Mouse (Mus musculus) urinary bladder, adult 18-20 months (tissue): ENCODE measurements around the gene Scyl3.
A peak's percentile ranks its signal among the peaks of the same experiment; 100 is the strongest.

Source experiments
- DNase-seq, 2 experiments: peaks; one replicate each; pipeline ENCODE4 v3.0.0; 2022; ENCODE audit warnings: low spot score in 2 of 2, mixed read lengths in 2 of 2

The Scyl3 gene

GRCm38 (mm10) chr1:163928846-163929245 lies at the start of gene Scyl3:
Scyl3 (plus strand) TSS chr1:163929100.
- DNase-seq: no peak

GRCm38 (mm10) chr1:163889629-163890028 lies 39.3 kb upstream of the Scyl3 start:
- DNase-seq: no peak

GRCm38 (mm10) chr1:163893294-163893693 lies 35.6 kb upstream of the Scyl3 start:
- DNase-seq: no peak

- DNase-seq: no peak
These were observed 34.9 kb upstream of the Scyl3 start for GRCm38 (mm10) chr1:163893774-163894527.

- no peak for DNase-seq
These were observed 30.6 kb upstream of the Scyl3 start for GRCm38 (mm10) chr1:163898291-163898764.

GRCm38 (mm10) chr1:163899575-163899974 lies 29.3 kb upstream of the Scyl3 start:
- DNase-seq: no peak

GRCm38 (mm10) chr1:163900168-163900567 lies 28.7 kb upstream of the Scyl3 start:
- no peak for DNase-seq

GRCm38 (mm10) chr1:163903411-163903810 lies 25.5 kb upstream of the Scyl3 start:
- no peak for DNase-seq

- no peak for DNase-seq
These were observed 21.7 kb upstream of the Scyl3 start for GRCm38 (mm10) chr1:163907007-163907811.

GRCm38 (mm10) chr1:163908389-163908788 lies 20.5 kb upstream of the Scyl3 start:
- DNase-seq: no peak

- DNase-seq: no peak
These were observed 18.6 kb upstream of the Scyl3 start for GRCm38 (mm10) chr1:163910343-163910742.

- DNase-seq: no peak
These were observed 18.1 kb upstream of the Scyl3 start for GRCm38 (mm10) chr1:163910785-163911184.

- no peak for DNase-seq
These were observed 16.9 kb upstream of the Scyl3 start for GRCm38 (mm10) chr1:163911981-163912380.

GRCm38 (mm10) chr1:163917349-163918160 lies 11.3 kb upstream of the Scyl3 start:
- no peak for DNase-seq

- DNase-seq: no peak
These were observed 4.8 kb upstream of the Scyl3 start for GRCm38 (mm10) chr1:163924093-163924492.

GRCm38 (mm10) chr1:163929636-163930457 lies 947 bp downstream of the Scyl3 start:
- DNase-seq: peak; percentile 75 to 85

GRCm38 (mm10) chr1:163930458-163930794 lies 1.5 kb downstream of the Scyl3 start:
- DNase-seq: no peak

- DNase-seq: no peak
These were observed 2.9 kb downstream of the Scyl3 start for GRCm38 (mm10) chr1:163931801-163932200.

GRCm38 (mm10) chr1:163934591-163934990 lies 5.7 kb downstream of the Scyl3 start:
- no peak for DNase-seq

- DNase-seq: no peak
These were observed 13.2 kb downstream of the Scyl3 start for GRCm38 (mm10) chr1:163942056-163942455.

- DNase-seq: no peak
These were observed 24.5 kb downstream of the Scyl3 start for GRCm38 (mm10) chr1:163953396-163953795.
